Mouse (Mus musculus) myocyte (in vitro differentiated cells): ENCODE results near the gene Xrcc6.

Experiments
- CEBPB ChIP-seq: IDR thresholded peaks from 2 replicates; pipeline ENCODE4 v1.6.1; 2011; ENCODE audit warnings: mild to moderate bottlenecking, moderate library complexity; ENCODE audit not compliant: poor library complexity, insufficient read depth, severe bottlenecking
- E2F4 ChIP-seq: IDR thresholded peaks from one replicate; pipeline ENCODE4 v1.6.1; 2011; ENCODE audit warnings: mild to moderate bottlenecking, control low read depth, moderate library complexity; ENCODE audit not compliant: insufficient read depth
- MAX ChIP-seq: IDR thresholded peaks from one replicate; pipeline ENCODE4 v1.6.1; 2011; ENCODE audit warnings: low read depth, mild to moderate bottlenecking, control low read depth
- MYOD1 ChIP-seq, 3 experiments: IDR thresholded peaks; one replicate each; pipeline ENCODE4 v1.6.1; 2011; ENCODE audit warnings: control low read depth in 2 of 3, low read depth in 2 of 3, mild to moderate bottlenecking in 2 of 3, moderate library complexity in 1 of 3; ENCODE audit not compliant: insufficient read length in 2 of 3, control insufficient read depth in 1 of 3
- MYOG ChIP-seq, 3 experiments: IDR thresholded peaks; one replicate each; pipeline ENCODE4 v1.6.1; 2011; ENCODE audit warnings: control low read depth in 2 of 3, low read depth in 2 of 3, mild to moderate bottlenecking in 2 of 3; ENCODE audit not compliant: insufficient read length in 2 of 3, control insufficient read depth in 1 of 3, insufficient read depth in 1 of 3
- POLR2A ChIP-seq: IDR thresholded peaks from one replicate; pipeline ENCODE4 v1.6.1; 2011; ENCODE audit warnings: low read depth, mild to moderate bottlenecking, control low read depth, moderate library complexity; ENCODE audit not compliant: insufficient read length
- SRF ChIP-seq: IDR thresholded peaks from one replicate; pipeline ENCODE4 v1.6.1; 2011; ENCODE audit warnings: low read depth; ENCODE audit not compliant: control insufficient read depth, insufficient read length
- TCF12 ChIP-seq: IDR thresholded peaks from one replicate; pipeline ENCODE4 v1.6.1; 2011; ENCODE audit warnings: mild to moderate bottlenecking, control low read depth; ENCODE audit not compliant: poor library complexity, insufficient read depth, severe bottlenecking
- TCF3 ChIP-seq: IDR thresholded peaks from one replicate; pipeline ENCODE4 v1.6.1; 2011; ENCODE audit warnings: low read depth, control low read depth; ENCODE audit not compliant: insufficient read length
- USF1 ChIP-seq: IDR thresholded peaks from one replicate; pipeline ENCODE4 v1.6.1; 2011; ENCODE audit warnings: low read depth, mild to moderate bottlenecking, control low read depth, moderate library complexity

- TF ChIP-seq POLR2A (no peak), E2F4 (no peak), MYOG (IDR thresholded peaks at IDR 0.05; ENCODE audit: control insufficient read depth in 1 of 3, insufficient read depth in 1 of 3, insufficient read length in 2 of 3, low read depth in 2 of 3) (no peak), TCF12 (no peak), TCF3 (no peak), MAX (no peak), CEBPB (no peak), USF1 (no peak), SRF (no peak), MYOD1 (IDR thresholded peaks at IDR 0.05; ENCODE audit: control insufficient read depth in 1 of 3, insufficient read length in 2 of 3, low read depth in 2 of 3) (no peak)
These were observed 36.5 kb upstream of the Xrcc6 start for GRCm38 (mm10) chr15:81951159-81951558.
